Mouse (Mus musculus): ENCODE measurements around the gene Mtus2. TPM values are rescaled to one million over a fixed set of nuclear protein-coding genes. Genes with fewer than 3 reads are reported as not detected.
"Not testable (repeated sequence)": the region's sequence is repeated elsewhere in the genome, so short reads cannot be mapped to it uniquely, and the experiment has no call there.

Mtus2 gene
- polyA plus RNA-seq, 1 experiment from 2014 or later, result 35.1 TPM

GRCm38 (mm10) chr5:148302968-148303367, 345.8 kb downstream of the Mtus2 start:
- WGBS, result 86% methylated on average over 11 of the region's 11 CpGs
- H3K4me1 ChIP-seq (replicated peaks), result no peaks in the 10 kb centered on the region
- H3K9me3 ChIP-seq, result no peaks in the 10 kb centered on the region
- no peak overlapping the region for H3K9ac ChIP-seq (replicated peaks)
- ATAC-seq, result no peak
- no peak overlapping the region for H3K27ac ChIP-seq
- peak overlapping the region; percentile 13; the same call in 1 of the 2 replicates for H3K4me3 ChIP-seq (replicated peaks)
- no peak overlapping the region for H3K4me2 ChIP-seq (replicated peaks)
- H3K27me3 ChIP-seq, result no peaks in the 10 kb centered on the region
- peaks cover 38% of the 10 kb centered on the region for H3K36me3 ChIP-seq

- Histone ChIP-seq H3K27ac (no peak overlapping the region), H3K36me3 (peaks cover 36% of the 10 kb centered on the region), H3K9ac (replicated peaks) (no peak overlapping the region), H3K9me3 (no peaks in the 10 kb centered on the region), H3K4me3 (replicated peaks) (no peak overlapping the region), H3K4me2 (replicated peaks) (no peak overlapping the region), H3K4me1 (replicated peaks) (no peaks in the 10 kb centered on the region), H3K27me3 (no peaks in the 10 kb centered on the region)
- no peak for ATAC-seq
- WGBS, result 91% methylated on average over 2 of the region's 2 CpGs
Measured at GRCm38 (mm10) chr5:148304112-148304511, 347.0 kb downstream of the Mtus2 start.

- Histone ChIP-seq H3K4me1 (replicated peaks) (no peaks in the 10 kb centered on the region), H3K4me3 (replicated peaks) (no peak overlapping the region), H3K27ac (no peak overlapping the region), H3K9me3 (0 out of 2 replicates have a peak, but pooled peaks cover 2% of the 10 kb centered on the region), H3K27me3 (no peaks in the 10 kb centered on the region), H3K36me3 (peaks cover 38% of the 10 kb centered on the region), H3K4me2 (replicated peaks) (no peak overlapping the region), H3K9ac (replicated peaks) (no peak overlapping the region)
- 77% methylated on average over 10 of the region's 10 CpGs for WGBS
- no peak for ATAC-seq
Measured at GRCm38 (mm10) chr5:148310790-148311189, 353.7 kb downstream of the Mtus2 start.

- H3K36me3 ChIP-seq, result peaks cover 26% of the 10 kb centered on the region
- H3K4me3 ChIP-seq (replicated peaks), result no peak overlapping the region
- H3K9me3 ChIP-seq, result 0 out of 2 replicates have a peak, but pooled peaks cover 2% of the 10 kb centered on the region
- ATAC-seq, result no peak
- WGBS, result 62% methylated on average over 2 of the region's 2 CpGs
- no peak overlapping the region for H3K9ac ChIP-seq (replicated peaks)
- no peak overlapping the region for H3K27ac ChIP-seq
- no peaks in the 10 kb centered on the region for H3K27me3 ChIP-seq
- no peaks in the 10 kb centered on the region for H3K4me1 ChIP-seq (replicated peaks)
- H3K4me2 ChIP-seq (replicated peaks), result no peak overlapping the region
Measured at GRCm38 (mm10) chr5:148312443-148312842, 355.3 kb downstream of the Mtus2 start.

GRCm38 (mm10) chr5:148314931-148315330, 357.8 kb downstream of the Mtus2 start:
- no peaks in the 10 kb centered on the region for H3K4me1 ChIP-seq (replicated peaks)
- H3K27me3 ChIP-seq, result no peaks in the 10 kb centered on the region
- H3K27ac ChIP-seq, result no peak overlapping the region
- H3K9me3 ChIP-seq, result 0 out of 2 replicates have a peak, but pooled peaks cover 2% of the 10 kb centered on the region
- H3K9ac ChIP-seq (replicated peaks), result no peak overlapping the region
- H3K4me3 ChIP-seq (replicated peaks), result no peak overlapping the region
- no peak overlapping the region for H3K4me2 ChIP-seq (replicated peaks)
- ATAC-seq, result no peak
- 95% methylated on average over 5 of the region's 5 CpGs for WGBS
- peaks cover 20% of the 10 kb centered on the region for H3K36me3 ChIP-seq

- 46% methylated on average over 4 of the region's 4 CpGs for WGBS
- H3K4me2 ChIP-seq (replicated peaks), result no peak overlapping the region
- no peak overlapping the region for H3K27ac ChIP-seq
- ATAC-seq, result 0 out of 2 replicates have a peak, but pooled peaks have one; percentile 58
- no peaks in the 10 kb centered on the region for H3K9me3 ChIP-seq
- H3K4me3 ChIP-seq (replicated peaks), result no peak overlapping the region
- no peaks in the 10 kb centered on the region for H3K4me1 ChIP-seq (replicated peaks)
- no peaks in the 10 kb centered on the region for H3K27me3 ChIP-seq
- no peak overlapping the region for H3K9ac ChIP-seq (replicated peaks)
- no peaks in the 10 kb centered on the region for H3K36me3 ChIP-seq
Measured at GRCm38 (mm10) chr5:148325317-148325885, 368.3 kb downstream of the Mtus2 start.

- H3K4me3 ChIP-seq (replicated peaks); H3K9me3 ChIP-seq; H3K4me2 ChIP-seq (replicated peaks); H3K36me3 ChIP-seq; H3K9ac ChIP-seq (replicated peaks); ATAC-seq; H3K4me1 ChIP-seq (replicated peaks); H3K27me3 ChIP-seq; H3K27ac ChIP-seq: not testable (repeated sequence)
- WGBS, result 95% methylated on average over 9 of the region's 9 CpGs
Measured at GRCm38 (mm10) chr5:148326295-148326694, 369.2 kb downstream of the Mtus2 start.

- 0 out of 2 replicates have a peak, but pooled peaks cover 4% of the 10 kb centered on the region for H3K4me1 ChIP-seq (replicated peaks)
- no peak for ATAC-seq
Measured at GRCm38 (mm10) chr5:148328982-148329381, 371.9 kb downstream of the Mtus2 start.

GRCm38 (mm10) chr5:148331229-148331776, 374.2 kb downstream of the Mtus2 start:
- H3K4me1 ChIP-seq (replicated peaks), result 0 out of 2 replicates have a peak, but pooled peaks cover 4% of the 10 kb centered on the region
- H3K4me3 ChIP-seq (replicated peaks), result no peak overlapping the region
- no peaks in the 10 kb centered on the region for H3K27me3 ChIP-seq
- no peaks in the 10 kb centered on the region for H3K9me3 ChIP-seq
- ATAC-seq, result no peak
- H3K36me3 ChIP-seq, result peaks cover 20% of the 10 kb centered on the region
- no peak overlapping the region for H3K9ac ChIP-seq (replicated peaks)
- 80% methylated on average over 11 of the region's 11 CpGs for WGBS
- H3K4me2 ChIP-seq (replicated peaks), result no peak overlapping the region
- no peak overlapping the region for H3K27ac ChIP-seq

More at GRCm38 (mm10) chr5:148328982-148329381, 371.9 kb downstream of the Mtus2 start:
- Histone ChIP-seq H3K9me3 (no peaks in the 10 kb centered on the region), H3K36me3 (peaks cover 15% of the 10 kb centered on the region; the same call in 1 of the 2 replicates), H3K4me3 (replicated peaks) (no peak overlapping the region), H3K4me2 (replicated peaks) (no peak overlapping the region), H3K27ac (no peak overlapping the region), H3K9ac (replicated peaks) (no peak overlapping the region), H3K27me3 (no peaks in the 10 kb centered on the region)
- WGBS, result 97% methylated on average over 3 of the region's 3 CpGs

GRCm38 (mm10) chr5:148331926-148332621, 375.0 kb downstream of the Mtus2 start:
- H3K9ac ChIP-seq (replicated peaks), result no peak overlapping the region
- 0 out of 2 replicates have a peak, but pooled peaks cover 4% of the 10 kb centered on the region for H3K4me1 ChIP-seq (replicated peaks)
- H3K4me3 ChIP-seq (replicated peaks), result no peak overlapping the region
- ATAC-seq, result peak; percentile 56
- no peaks in the 10 kb centered on the region for H3K9me3 ChIP-seq
- 85% methylated on average over 18 of the region's 18 CpGs for WGBS
- no peak overlapping the region for H3K4me2 ChIP-seq (replicated peaks)
- H3K36me3 ChIP-seq, result peaks cover 27% of the 10 kb centered on the region
- H3K27ac ChIP-seq, result no peak overlapping the region
- no peaks in the 10 kb centered on the region for H3K27me3 ChIP-seq

GRCm38 (mm10) chr5:148332622-148332974, 375.5 kb downstream of the Mtus2 start:
- H3K36me3 ChIP-seq, result peaks cover 27% of the 10 kb centered on the region
- no peak overlapping the region for H3K27ac ChIP-seq
- 0 out of 2 replicates have a peak, but pooled peaks cover 4% of the 10 kb centered on the region for H3K4me1 ChIP-seq (replicated peaks)
- peak; percentile 86 for ATAC-seq
- no peaks in the 10 kb centered on the region for H3K9me3 ChIP-seq
- no peaks in the 10 kb centered on the region for H3K27me3 ChIP-seq
- H3K4me3 ChIP-seq (replicated peaks), result no peak overlapping the region
- H3K9ac ChIP-seq (replicated peaks), result no peak overlapping the region
- no peak overlapping the region for H3K4me2 ChIP-seq (replicated peaks)
- WGBS, result 41% methylated on average over 8 of the region's 8 CpGs

GRCm38 (mm10) chr5:148339126-148339525, 382.0 kb downstream of the Mtus2 start:
- no peak overlapping the region for H3K4me3 ChIP-seq (replicated peaks)
- H3K4me2 ChIP-seq (replicated peaks), result no peak overlapping the region
- no peak for ATAC-seq
- no peak overlapping the region for H3K9ac ChIP-seq (replicated peaks)
- WGBS, result 93% methylated on average over 5 of the region's 5 CpGs
- no peaks in the 10 kb centered on the region for H3K27me3 ChIP-seq
- H3K36me3 ChIP-seq, result peaks cover 12% of the 10 kb centered on the region
- no peak overlapping the region for H3K27ac ChIP-seq
- H3K9me3 ChIP-seq, result no peaks in the 10 kb centered on the region
- peaks cover 12% of the 10 kb centered on the region; the same call in 1 of the 2 replicates for H3K4me1 ChIP-seq (replicated peaks)
